24 mouse cellular contexts compared by ENCODE assay signal in genomic region chr6:144666617-144667016, GRCm38 (mm10).
DNase-seq lines count a peak whose midpoint lies in the region; ATAC-seq and TF ChIP-seq lines count a peak whose summit lies in the region.
"Had no signal": no experiment of that assay in that cellular context is flagged by ENCODE, and none has a peak within 500 bp of the region (broad histone marks: within the 10 kb centered on the region; RNA-seq: fewer than 3 reads in every experiment).

No protein-coding gene starts in this region.

- H3K4me2 ChIP-seq in liver, embryonic 14.5 days (ENCODE audit: low read depth), result no peak overlapping the region
- no peak overlapping the region for H3K4me2 ChIP-seq in liver, postnatal 0 days (ENCODE audit: low read depth, low read length)
- H3K4me2 ChIP-seq in stomach, postnatal 0 days (replicated peaks; ENCODE audit: low read depth), result no peak overlapping the region
- H3K4me2 ChIP-seq in kidney, embryonic 15.5 days, result no peak overlapping the region
- H3K4me2 ChIP-seq: forebrain, embryonic 13.5 days; heart, embryonic 13.5 days; hindbrain, embryonic 14.5 days; midbrain, embryonic 15.5 days had no signal

- in situ Hi-C loops in ES-E14 (cut with MboI; ENCODE audit: low sequenced_read_pairs in 2 of 2, unreplicated experiment in 2 of 2), result no loop called here

- 0 out of 2 replicates have a peak, but pooled peaks have one; percentile 11 for TF ChIP-seq CTCF in heart, adult 2 months (IDR thresholded peaks at IDR 0.05)
- TF ChIP-seq CTCF in liver, embryonic 14.5 days (IDR thresholded peaks at IDR 0.05; ENCODE audit: low read depth), result peak; percentile 25; the same call in 1 of the 2 replicates
- no peak for TF ChIP-seq CTCF in liver, postnatal 0 days (IDR thresholded peaks at IDR 0.05; ENCODE audit: low read depth)
- peak; percentile 27; the same call in 1 of the 2 replicates for TF ChIP-seq CTCF in stomach, postnatal 0 days (IDR thresholded peaks at IDR 0.05; ENCODE audit: low read depth)

- no peak for ATAC-seq in liver, embryonic 14.5 days (ENCODE audit: insufficient read depth)
- ATAC-seq in liver, postnatal 0 days, result no peak
- ATAC-seq in stomach, postnatal 0 days (ENCODE audit: low FRiP score, low TSS enrichment), result no peak
- ATAC-seq in kidney, embryonic 15.5 days (replicated peaks; ENCODE audit: low FRiP score), result no peak
- ATAC-seq: forebrain, embryonic 13.5 days; inflammation-experienced regulatory T-cells, adult 6 months; midbrain, embryonic 15.5 days had no signal

- H3K79me2 ChIP-seq in heart, adult 2 months (replicated peaks; ENCODE audit: control insufficient read depth, insufficient read depth, low read length), result no peaks in the 10 kb centered on the region

- no peak overlapping the region for H3K4me3 ChIP-seq in heart, adult 2 months
- no peak overlapping the region for H3K4me3 ChIP-seq in liver, embryonic 14.5 days (ENCODE audit: insufficient read depth in 1 of 2, low read depth in 2 of 2, low read length in 2 of 2)
- H3K4me3 ChIP-seq in liver, postnatal 0 days (ENCODE audit: low read depth, low read length), result no peak overlapping the region
- H3K4me3 ChIP-seq in ES-E14 (ENCODE audit: insufficient read depth in 1 of 2, low read depth in 1 of 2, low read length in 2 of 2, poor library complexity in 1 of 2, severe bottlenecking in 1 of 2), result no peak overlapping the region
- no peak overlapping the region for H3K4me3 ChIP-seq in stomach, postnatal 0 days (ENCODE audit: low read depth, low read length)
- H3K4me3 ChIP-seq in kidney, embryonic 15.5 days (replicated peaks), result no peak overlapping the region
- H3K4me3 ChIP-seq: forebrain, embryonic 13.5 days; heart, embryonic 13.5 days; limb, embryonic 10.5 days; midbrain, embryonic 15.5 days had no signal

- no peak overlapping the region for H3K9ac ChIP-seq in heart, adult 2 months (ENCODE audit: low read depth, low read length)
- no peak overlapping the region for H3K9ac ChIP-seq in liver, embryonic 14.5 days (replicated peaks)
- H3K9ac ChIP-seq in liver, postnatal 0 days (replicated peaks), result no peak overlapping the region
- H3K9ac ChIP-seq in ES-E14 (ENCODE audit: insufficient read depth, low read depth, low read length, poor library complexity, severe bottlenecking), result no peak overlapping the region
- no peak overlapping the region for H3K9ac ChIP-seq in stomach, postnatal 0 days (ENCODE audit: low read length)
- no peak overlapping the region for H3K9ac ChIP-seq in kidney, embryonic 15.5 days
- H3K9ac ChIP-seq: forebrain, embryonic 13.5 days; heart, embryonic 13.5 days; hindbrain, embryonic 14.5 days; midbrain, embryonic 15.5 days had no signal

- H3K27ac ChIP-seq in heart, adult 2 months, result no peak overlapping the region
- H3K27ac ChIP-seq in liver, embryonic 14.5 days, result no peak overlapping the region
- no peak overlapping the region for H3K27ac ChIP-seq in liver, postnatal 0 days (ENCODE audit: low read depth)
- no peak overlapping the region for H3K27ac ChIP-seq in ES-E14 (ENCODE audit: insufficient read depth, low read depth, low read length, poor library complexity, severe bottlenecking)
- no peak overlapping the region for H3K27ac ChIP-seq in stomach, postnatal 0 days (replicated peaks)
- H3K27ac ChIP-seq in kidney, embryonic 15.5 days, result no peak overlapping the region
- H3K27ac ChIP-seq: forebrain, embryonic 13.5 days; heart, embryonic 13.5 days; hindbrain, embryonic 14.5 days; limb, embryonic 10.5 days; midbrain, embryonic 15.5 days had no signal

- no peaks in the 10 kb centered on the region for H3K9me3 ChIP-seq in liver, embryonic 14.5 days (ENCODE audit: control insufficient read depth, low read length)
- peaks cover 2% of the 10 kb centered on the region; the same call in 1 of the 2 replicates for H3K9me3 ChIP-seq in liver, postnatal 0 days (ENCODE audit: low read length)
- H3K9me3 ChIP-seq in ES-E14 (ENCODE audit: control insufficient read depth, insufficient read depth, low read depth, low read length), result no peaks in the 10 kb centered on the region
- no peaks in the 10 kb centered on the region for H3K9me3 ChIP-seq in stomach, postnatal 0 days (ENCODE audit: control insufficient read depth, low read length)
- no peaks in the 10 kb centered on the region for H3K9me3 ChIP-seq in kidney, embryonic 15.5 days (replicated peaks)
- H3K9me3 ChIP-seq: forebrain, embryonic 13.5 days; limb, embryonic 10.5 days; midbrain, embryonic 15.5 days had no signal

- peaks cover 1% of the 10 kb centered on the region; the same call in 1 of the 2 replicates for H3K4me1 ChIP-seq in heart, adult 2 months (ENCODE audit: control insufficient read depth, insufficient read depth, low read length)
- H3K4me1 ChIP-seq in liver, embryonic 14.5 days (replicated peaks; ENCODE audit: control insufficient read depth in 2 of 2, insufficient read depth in 2 of 2, low read length in 1 of 2), result no peaks in the 10 kb centered on the region
- 0 out of 2 replicates have a peak, but pooled peaks cover 5% of the 10 kb centered on the region for H3K4me1 ChIP-seq in liver, postnatal 0 days (ENCODE audit: insufficient read depth)
- H3K4me1 ChIP-seq in ES-E14 (ENCODE audit: control insufficient read depth in 2 of 2, insufficient read depth in 2 of 2, low read length in 2 of 2, poor library complexity in 1 of 2), result no peaks in the 10 kb centered on the region
- H3K4me1 ChIP-seq in stomach, postnatal 0 days (replicated peaks; ENCODE audit: control insufficient read depth, insufficient read depth), result no peaks in the 10 kb centered on the region
- H3K4me1 ChIP-seq in kidney, embryonic 15.5 days, result peaks cover under 1% of the 10 kb centered on the region; the same call in 1 of the 2 replicates
- H3K4me1 ChIP-seq: forebrain, embryonic 13.5 days; heart, embryonic 13.5 days; midbrain, embryonic 15.5 days had no signal

- no peak for DNase-seq in heart, adult 2 months
- DNase-seq in heart, postnatal 4 days, result no peak
- no peak for DNase-seq in liver, embryonic 14.5 days (ENCODE audit: low read depth in 3 of 3, low spot score in 3 of 3)
- DNase-seq in liver, postnatal 0 days, result no peak
- no peak for DNase-seq in ES-E14 (ENCODE audit: low read depth, low spot score)
- no peak for DNase-seq in stomach, postnatal 0 days (ENCODE audit: low spot score)
- DNase-seq: adrenal gland, postnatal 10 days; cerebellum, adult 2 months; cerebellum, postnatal 36 days; gastrocnemius, postnatal 14 days; heart, adult 18-20 months; heart, postnatal 14 days; kidney, postnatal 4 days; layer of hippocampus, adult 9-11 months; liver; lung, adult 2 months; thymus, postnatal 25 days had no signal

- H3K36me3 ChIP-seq in heart, adult 2 months (ENCODE audit: control insufficient read depth, insufficient read depth, low read length), result no peaks in the 10 kb centered on the region
- H3K36me3 ChIP-seq in liver, embryonic 14.5 days (replicated peaks; ENCODE audit: control insufficient read depth, insufficient read depth, low read depth), result no peaks in the 10 kb centered on the region
- no peaks in the 10 kb centered on the region for H3K36me3 ChIP-seq in liver, postnatal 0 days (replicated peaks; ENCODE audit: insufficient read depth, low read length)
- H3K36me3 ChIP-seq in ES-E14 (ENCODE audit: control insufficient read depth, insufficient read depth, low read length, poor library complexity, severe bottlenecking), result no peaks in the 10 kb centered on the region
- no peaks in the 10 kb centered on the region for H3K36me3 ChIP-seq in stomach, postnatal 0 days (ENCODE audit: control insufficient read depth, insufficient read depth, low read length)
- no peaks in the 10 kb centered on the region for H3K36me3 ChIP-seq in kidney, embryonic 15.5 days
- H3K36me3 ChIP-seq: heart, embryonic 13.5 days; limb, embryonic 10.5 days; midbrain, embryonic 15.5 days had no signal

- no peaks in the 10 kb centered on the region for H3K27me3 ChIP-seq in heart, adult 2 months (ENCODE audit: control insufficient read depth, insufficient read depth, low read length)
- H3K27me3 ChIP-seq in liver, embryonic 14.5 days (ENCODE audit: control insufficient read depth, insufficient read depth, low read length), result no peaks in the 10 kb centered on the region
- H3K27me3 ChIP-seq in liver, postnatal 0 days (ENCODE audit: insufficient read depth, low read length), result no peaks in the 10 kb centered on the region
- H3K27me3 ChIP-seq in stomach, postnatal 0 days (ENCODE audit: control insufficient read depth, insufficient read depth, low read length), result no peaks in the 10 kb centered on the region
- no peaks in the 10 kb centered on the region for H3K27me3 ChIP-seq in kidney, embryonic 15.5 days
- H3K27me3 ChIP-seq: forebrain, embryonic 13.5 days; heart, embryonic 13.5 days; midbrain, embryonic 15.5 days had no signal

- TF ChIP-seq EP300 in heart, adult 2 months (IDR thresholded peaks at IDR 0.05; ENCODE audit: insufficient read depth, low read depth, low read length), result no peak
- TF ChIP-seq EP300 in liver, embryonic 14.5 days (IDR thresholded peaks at IDR 0.05; ENCODE audit: low read depth), result no peak
- TF ChIP-seq EP300 in liver, postnatal 0 days (IDR thresholded peaks at IDR 0.05; ENCODE audit: low read depth), result no peak
- TF ChIP-seq EP300 in stomach, postnatal 0 days (optimal IDR thresholded peaks at IDR 0.05), result no peak

- intact Hi-C loops in heart, adult 2 months (cut with DNase I), result no loop called here

- WGBS in heart, adult 2 months, result 94% methylated on average over 6 of the region's 6 CpGs
- WGBS in liver, embryonic 14.5 days (ENCODE audit: insufficient replicate concordance), result 69% methylated on average over 6 of the region's 6 CpGs
- 91% methylated on average over 6 of the region's 6 CpGs for WGBS in liver, postnatal 0 days (ENCODE audit: insufficient replicate concordance)
- WGBS in stomach, postnatal 0 days, result 93% methylated on average over 6 of the region's 6 CpGs
- 95% methylated on average over 6 of the region's 6 CpGs for WGBS in kidney, embryonic 15.5 days

- no peak for TF ChIP-seq POLR2A in heart, adult 2 months (IDR thresholded peaks at IDR 0.05; ENCODE audit: insufficient read depth, low read depth, low read length)

TF ChIP-seq in ES-E14, 5 proteins besides CTCF, POLR2A, EP300 and RAD21:
- TF ChIP-seq ZC3H11A (IDR thresholded peaks at IDR 0.05; ENCODE audit: borderline replicate concordance, low read depth, low read length), result 0 out of 2 replicates have a peak, but pooled peaks have one; percentile 29
- TF ChIP-seq CHD2 (IDR thresholded peaks at IDR 0.05; ENCODE audit: low read depth, low read length), result no peak
TF ChIP-seq in ES-E14: peak in this region for 1.
